ENCODE assay signal across 9 mouse cellular contexts in genomic region chr17:68002608-68003595, GRCm38 (mm10). TPM values are rescaled to one million over a fixed set of nuclear protein-coding genes. Genes with fewer than 3 reads are reported as not detected.
A peak's percentile ranks its signal among the peaks of the same experiment; 100 is the strongest.
DNase-seq lines count a peak whose midpoint lies in the region; ATAC-seq lines count a peak whose summit lies in the region.
"Had no signal": no experiment of that assay in that cellular context is flagged by ENCODE, and none has a peak within 500 bp of the region (broad histone marks: within the 10 kb centered on the region; RNA-seq: fewer than 3 reads in every experiment).

No protein-coding gene starts in this region.

- 33% methylated on average over 17 of the region's 17 CpGs for WGBS in heart, embryonic 10.5 days
- WGBS in embryonic facial prominence, embryonic 11.5 days, result 23% methylated on average over 17 of the region's 17 CpGs
- WGBS in intestine, embryonic 14.5 days, result 10% methylated on average over 17 of the region's 17 CpGs
- WGBS in midbrain, embryonic 14.5 days, result 41% methylated on average over 17 of the region's 17 CpGs

- intact Hi-C loops in heart, postnatal 25 days (cut with DNase I), result loop anchor here (10.0 kb wide), 3 partner anchors 48 to 162 kb away; no protein-coding TSS in a partner anchor
- intact Hi-C loops in left cerebral cortex, postnatal 10 days (cut with DNase I), result loop anchor here (10.0 kb wide), 1 partner anchor 152 kb away; no protein-coding TSS in a partner anchor

- H3K36me3 ChIP-seq in heart, embryonic 10.5 days, result no peaks in the 10 kb centered on the region
- no peaks in the 10 kb centered on the region for H3K36me3 ChIP-seq in embryonic facial prominence, embryonic 11.5 days (replicated peaks; ENCODE audit: control insufficient read depth, insufficient read depth, low read depth, low read length)
- H3K36me3 ChIP-seq in intestine, embryonic 14.5 days (ENCODE audit: control insufficient read depth, insufficient read depth, low read length), result no peaks in the 10 kb centered on the region
- H3K36me3 ChIP-seq in midbrain, embryonic 14.5 days (ENCODE audit: control insufficient read depth, insufficient read depth, low read length), result no peaks in the 10 kb centered on the region

- peak overlapping the region; percentile 94 for H3K27ac ChIP-seq in heart, embryonic 10.5 days
- 0 out of 2 replicates have a peak overlapping the region, but pooled peaks have one; percentile 2 for H3K27ac ChIP-seq in embryonic facial prominence, embryonic 11.5 days (replicated peaks; ENCODE audit: low read depth, low read length)
- H3K27ac ChIP-seq in intestine, embryonic 14.5 days (ENCODE audit: low read depth), result peak overlapping the region; percentile 90
- H3K27ac ChIP-seq in midbrain, embryonic 14.5 days (replicated peaks; ENCODE audit: low read depth, low read length), result no peak overlapping the region

- no peaks in the 10 kb centered on the region for H3K9me3 ChIP-seq in heart, embryonic 10.5 days
- no peaks in the 10 kb centered on the region for H3K9me3 ChIP-seq in embryonic facial prominence, embryonic 11.5 days (replicated peaks; ENCODE audit: control insufficient read depth, low read length)
- H3K9me3 ChIP-seq in intestine, embryonic 14.5 days (ENCODE audit: control insufficient read depth, low read length), result no peaks in the 10 kb centered on the region
- H3K9me3 ChIP-seq in midbrain, embryonic 14.5 days (ENCODE audit: control insufficient read depth, low read length), result no peaks in the 10 kb centered on the region

- peaks cover 31% of the 10 kb centered on the region for H3K4me1 ChIP-seq in heart, embryonic 10.5 days
- no peaks in the 10 kb centered on the region for H3K4me1 ChIP-seq in embryonic facial prominence, embryonic 11.5 days (ENCODE audit: control insufficient read depth, insufficient read depth, low read length)
- H3K4me1 ChIP-seq in intestine, embryonic 14.5 days (replicated peaks; ENCODE audit: control insufficient read depth, insufficient read depth, low read length), result peaks cover 33% of the 10 kb centered on the region
- H3K4me1 ChIP-seq in midbrain, embryonic 14.5 days (ENCODE audit: control insufficient read depth, insufficient read depth, low read length), result peaks cover 9% of the 10 kb centered on the region; the same call in 1 of the 2 replicates

- peak overlapping the region; percentile 56 for H3K4me2 ChIP-seq in embryonic facial prominence, embryonic 11.5 days (ENCODE audit: low read depth, low read length)
- H3K4me2 ChIP-seq in intestine, embryonic 14.5 days (ENCODE audit: low read length), result peak overlapping the region; percentile 71
- peak overlapping the region; percentile 84 for H3K4me2 ChIP-seq in midbrain, embryonic 14.5 days (ENCODE audit: low read length)

- peak overlapping the region; percentile 32; the same call in 1 of the 2 replicates for H3K9ac ChIP-seq in embryonic facial prominence, embryonic 11.5 days (replicated peaks; ENCODE audit: low read length)
- peak overlapping the region; percentile 71 for H3K9ac ChIP-seq in intestine, embryonic 14.5 days (ENCODE audit: low read length)
- H3K9ac ChIP-seq in midbrain, embryonic 14.5 days (replicated peaks; ENCODE audit: low read length), result no peak overlapping the region; the same call in 1 of the 2 replicates

- no peak for ATAC-seq in embryonic facial prominence, embryonic 11.5 days (replicated peaks; ENCODE audit: insufficient number of reproducible peaks, low FRiP score, low TSS enrichment, low read depth)
- no peak for ATAC-seq in intestine, embryonic 14.5 days (replicated peaks; ENCODE audit: low FRiP score, low TSS enrichment, low read depth)
- ATAC-seq in midbrain, embryonic 14.5 days (ENCODE audit: low FRiP score, low TSS enrichment), result no peak
- no peak for ATAC-seq in activated CD4-positive, CD25-positive, alpha-beta regulatory T cell, adult 4 months

- H3K4me3 ChIP-seq in heart, embryonic 10.5 days, result peak overlapping the region; percentile 83
- peak overlapping the region; percentile 69 for H3K4me3 ChIP-seq in embryonic facial prominence, embryonic 11.5 days (ENCODE audit: low read depth, low read length)
- peak overlapping the region; percentile 72 for H3K4me3 ChIP-seq in intestine, embryonic 14.5 days (ENCODE audit: low read depth, low read length)
- peak overlapping the region; percentile 67 for H3K4me3 ChIP-seq in midbrain, embryonic 14.5 days (replicated peaks; ENCODE audit: low read depth, low read length)

- DNase-seq in heart, embryonic 10.5 days (ENCODE audit: low spot score), result peak; percentile 31
- no peak for DNase-seq in heart, postnatal 25 days (ENCODE audit: low spot score)
- peak; percentile 40 for DNase-seq in embryonic facial prominence, embryonic 11.5 days (ENCODE audit: low spot score)
- DNase-seq in intestine, embryonic 14.5 days (ENCODE audit: low spot score), result no peak
- peak; percentile 20 for DNase-seq in midbrain, embryonic 14.5 days
- no peak for DNase-seq in T-cell, adult 2 months (ENCODE audit: low spot score)
- DNase-seq in left cerebral cortex, postnatal 10 days (ENCODE audit: extremely low spot score in 1 of 2, low spot score in 2 of 2), result no peak

- no peaks in the 10 kb centered on the region for H3K27me3 ChIP-seq in heart, embryonic 10.5 days (ENCODE audit: insufficient read depth, poor library complexity, severe bottlenecking)
- no peaks in the 10 kb centered on the region for H3K27me3 ChIP-seq in embryonic facial prominence, embryonic 11.5 days (ENCODE audit: control insufficient read depth, insufficient read depth, low read length)
- H3K27me3 ChIP-seq in intestine, embryonic 14.5 days (replicated peaks; ENCODE audit: control insufficient read depth, insufficient read depth, low read length), result no peaks in the 10 kb centered on the region
- H3K27me3 ChIP-seq in midbrain, embryonic 14.5 days (ENCODE audit: control insufficient read depth, insufficient read depth, low read length), result no peaks in the 10 kb centered on the region
- H3K27me3 ChIP-seq: CH12.LX had no signal

RNA-seq across cellular contexts. Expression of gene Arhgap28, which starts 1.0 kb away (rescaled TPM):
- 23.0 and 38.1 TPM in 2 replicates for polyA plus RNA-seq in heart, embryonic 10.5 days (2016; fragmentation: Nextera tagmentation; extraction: Ambion mirVana)
- 1 to 10 TPM; 2.5 to 3.0 TPM for total RNA-seq in heart, postnatal 25 days (2021)
- polyA plus RNA-seq in embryonic facial prominence, embryonic 11.5 days (2014; fragmentation: Nextera tagmentation; extraction: Ambion mirVana), result 78.1 and 82.7 TPM in 2 replicates
- polyA plus RNA-seq in intestine, embryonic 14.5 days (2014; fragmentation: Nextera tagmentation; extraction: Ambion mirVana), result 29.9 and 36.3 TPM in 2 replicates
- 3.7 and 8.4 TPM in 2 replicates for polyA plus RNA-seq in midbrain, embryonic 14.5 days (2014; fragmentation: Nextera tagmentation; extraction: Ambion mirVana)
- polyA plus RNA-seq in activated CD4-positive, CD25-positive, alpha-beta regulatory T cell, adult 4 months (2017; shearing (Covaris generic)), result under 1 TPM in 1 of 2 experiments, not detected in 1; 0.19 TPM
- 1 to 10 TPM; 1.8 to 2.0 TPM for total RNA-seq in left cerebral cortex, postnatal 10 days (2021)
- total RNA-seq: CH12.LX had no signal

Comparison
In these comparisons a context has a peak if more than half of its experiments do, and no peak if none do; other contexts are left out.
1. DNase-seq: peak in heart, embryonic 10.5 days (single experiment), embryonic facial prominence, embryonic 11.5 days (single experiment) and midbrain, embryonic 14.5 days (single experiment); none in heart, postnatal 25 days (single experiment), intestine, embryonic 14.5 days (single experiment), T-cell, adult 2 months (single experiment) and left cerebral cortex, postnatal 10 days (0 of 2).
2. Peak in every context shown above with its lines, with median percentiles within 50 percentile points of each other: H3K4me3 ChIP-seq and H3K4me2 ChIP-seq.